Mouse (Mus musculus) ovary, adult 10 weeks (tissue): ENCODE data around the gene 2510039O18Rik. TPM values are rescaled to one million over a fixed set of nuclear protein-coding genes. Genes with fewer than 3 reads are reported as not detected.

Source experiments
- polyA plus RNA-seq: library from polyadenylated mRNA; stranded (reverse); fragments of 350-450 nt; fragmentation: Illumina TruSeq; extraction: RNeasy Lipid Tissue Mini Kit (QIAGEN cat#74804); gene quantifications from one replicate; pipeline ENCODE4 v1.2.3, GENCODE M21; 2014

Gene 2510039O18Rik
- 10.2 TPM for polyA plus RNA-seq

DNA sequence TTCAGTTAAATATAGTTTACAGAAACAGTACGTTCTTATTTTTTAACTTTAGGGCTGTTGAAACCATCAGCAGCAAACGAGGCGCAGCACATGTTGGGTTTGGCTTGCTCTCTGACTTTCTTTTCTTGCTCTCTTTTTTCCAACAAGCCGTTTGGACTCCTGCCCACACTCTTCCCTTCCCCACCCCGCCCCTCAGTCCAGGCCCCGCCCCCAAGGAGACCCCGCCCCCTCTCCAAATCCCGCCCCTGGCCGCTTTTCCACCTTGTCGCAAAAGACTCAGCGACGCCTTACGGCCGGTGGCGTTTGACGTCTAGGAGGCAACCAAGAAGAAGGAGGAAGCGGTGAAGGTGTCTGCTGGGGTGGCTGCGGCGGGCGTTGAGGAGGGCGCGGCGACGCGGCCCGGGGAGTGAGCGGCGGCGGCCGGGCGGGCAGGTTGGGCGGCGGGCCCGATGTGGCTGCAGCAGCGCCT lies at the start of gene 2510039O18Rik:
Gene 2510039O18Rik, plus strand, starts transcription at position 320 of the 469 bp plus-strand sequence.

DNA sequence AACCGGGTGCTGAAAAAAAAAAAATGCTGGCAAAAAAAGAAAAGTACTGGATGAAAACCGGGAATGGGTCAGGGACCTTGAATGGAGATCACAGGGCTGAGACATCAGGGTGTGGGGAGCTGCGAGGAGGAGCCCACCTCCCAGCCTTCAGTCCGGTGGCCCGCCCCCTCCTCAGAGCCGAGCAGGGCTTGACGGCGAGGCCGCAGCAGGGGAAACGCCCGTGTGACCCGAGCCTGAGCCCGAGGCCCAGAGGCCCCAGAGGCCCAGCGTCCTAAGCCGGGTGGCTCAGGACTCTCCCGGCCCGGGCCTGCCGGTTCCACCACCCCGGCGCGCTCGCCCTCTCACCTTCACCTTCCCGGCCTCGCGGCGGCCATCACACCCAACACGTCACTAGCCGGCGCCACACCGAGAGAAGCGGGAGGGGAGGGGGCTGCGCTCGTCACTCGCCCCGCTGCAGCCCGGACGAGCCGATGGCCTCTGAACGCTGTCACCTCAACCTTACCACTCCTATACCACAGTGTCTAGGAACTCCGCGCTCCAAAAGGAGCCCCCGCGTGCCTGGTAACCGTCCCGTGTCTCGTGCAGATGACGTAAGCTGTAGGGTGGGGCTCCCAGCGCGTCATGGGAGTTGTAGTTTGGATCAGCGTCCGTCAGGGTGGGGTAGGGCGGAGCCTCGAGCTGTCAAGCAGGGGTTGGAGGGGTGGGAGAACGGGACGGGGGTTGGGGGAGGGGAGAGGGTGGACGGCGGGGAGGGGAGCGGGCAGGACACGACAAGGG lies 36.2 kb upstream of the 2510039O18Rik start, which contains the start of gene Mfn2:
Gene Mfn2, minus strand, starts transcription at position 392 of the 777 bp plus-strand sequence.

DNA sequence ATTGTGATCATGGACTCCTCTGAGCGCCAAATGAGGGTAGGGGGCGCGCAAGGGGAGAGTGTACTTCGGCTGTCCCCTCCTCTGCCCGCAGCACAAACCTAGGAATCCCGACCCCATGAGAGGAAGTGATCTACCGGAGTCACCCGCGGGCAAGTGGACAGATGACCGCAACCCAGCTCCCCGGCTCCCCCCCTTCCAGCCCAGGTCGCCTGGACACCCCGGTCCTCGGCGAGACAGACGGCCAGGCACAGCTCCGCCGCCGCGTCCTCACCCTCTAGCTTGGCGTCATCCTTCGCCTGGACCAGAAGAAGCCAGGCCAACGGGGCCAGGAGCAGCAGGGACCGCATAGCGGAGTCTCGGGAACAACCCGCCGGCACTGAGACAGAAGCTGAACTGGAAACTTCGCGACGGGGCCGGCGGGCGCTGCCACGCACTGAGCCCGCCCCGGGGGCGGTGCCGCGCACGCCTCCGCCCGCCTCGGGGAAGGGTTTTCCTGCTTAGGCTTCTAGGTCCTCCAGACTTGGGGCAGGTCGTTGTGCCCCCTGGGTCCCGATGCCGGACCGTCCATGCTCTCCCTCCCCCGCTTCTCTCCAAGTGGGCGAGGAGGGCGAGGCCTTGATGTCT lies 4.3 kb upstream of the 2510039O18Rik start, which contains the start of gene Plod1:
Gene Plod1, minus strand, starts transcription at position 437 of the 624 bp plus-strand sequence.

DNA sequence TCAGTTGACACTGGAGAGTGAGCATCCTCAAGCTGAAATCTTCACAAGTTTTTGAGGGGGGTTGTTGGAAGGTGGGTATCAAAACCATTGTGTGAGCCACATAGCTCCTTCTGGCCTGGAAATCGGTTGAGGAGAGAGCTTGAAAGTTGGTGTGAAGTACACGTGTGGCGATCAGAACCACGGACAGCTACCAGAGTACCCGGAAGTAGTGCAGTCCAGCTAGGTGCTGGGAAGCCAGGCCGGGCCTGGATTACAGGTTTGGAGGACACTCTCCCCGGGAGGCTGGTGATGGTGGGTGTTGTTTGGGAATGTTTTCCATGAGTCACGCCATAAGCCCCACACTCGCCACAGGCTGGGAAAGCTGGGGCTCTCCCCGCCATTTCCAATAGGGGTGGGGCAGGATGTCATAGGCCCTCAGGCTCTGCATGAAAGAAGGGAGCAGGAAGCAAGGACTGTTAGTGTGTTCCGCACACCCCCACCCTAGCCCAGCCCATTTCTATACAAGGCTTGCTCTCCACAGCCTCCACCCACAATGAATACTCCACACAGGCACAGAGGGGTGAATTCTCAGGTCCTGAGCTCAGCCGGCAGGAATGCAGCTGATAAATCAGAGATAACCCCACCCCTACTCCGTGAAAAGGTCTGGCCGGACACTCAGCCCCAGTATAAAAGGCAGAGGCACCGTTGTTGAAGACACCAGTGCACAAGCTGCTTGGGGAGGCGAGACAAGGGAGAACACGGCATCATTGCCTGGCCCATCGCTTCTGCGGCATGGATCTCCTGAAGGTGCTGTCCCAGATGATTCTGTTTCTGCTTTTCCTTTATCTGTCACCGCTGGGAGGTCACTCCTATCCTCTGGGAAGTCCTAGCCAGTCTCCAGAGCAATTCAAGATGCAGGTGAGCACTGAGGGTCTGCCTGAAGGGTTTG lies 44.8 kb downstream of the 2510039O18Rik start, which contains the start of gene Nppb:
Gene Nppb, plus strand, starts transcription at position 584 of the 928 bp plus-strand sequence.

Other genes starting within 250 kb of the 2510039O18Rik start
- 2.7 TPM for gene Zfp534, start 238.3 kb upstream of the 2510039O18Rik start, polyA plus RNA-seq
- 125 TPM for gene Zfp984, start 131.1 kb upstream of the 2510039O18Rik start, polyA plus RNA-seq
- gene Zfp933, start 92.5 kb upstream of the 2510039O18Rik start, polyA plus RNA-seq, result 39.9 TPM
- gene Miip, start 72.1 kb upstream of the 2510039O18Rik start, polyA plus RNA-seq, result not detected
- 7.5 TPM for gene Fv1, start 71.9 kb upstream of the 2510039O18Rik start, polyA plus RNA-seq
- 11.8 TPM for gene Mfn2, start 36.2 kb upstream of the 2510039O18Rik start, polyA plus RNA-seq
- gene Plod1, start 4.1 kb upstream of the 2510039O18Rik start, polyA plus RNA-seq, result 3.3 TPM
- not detected for gene Nppb, start 44.9 kb downstream of the 2510039O18Rik start, polyA plus RNA-seq
- not detected for gene Nppa, start 59.8 kb downstream of the 2510039O18Rik start, polyA plus RNA-seq
- 3.2 TPM for gene Clcn6, start 97.9 kb downstream of the 2510039O18Rik start, polyA plus RNA-seq
- gene Mthfr, start 98.2 kb downstream of the 2510039O18Rik start, polyA plus RNA-seq, result 2.0 TPM
- 12.6 TPM for gene Agtrap, start 147.1 kb downstream of the 2510039O18Rik start, polyA plus RNA-seq
- 2.3 TPM for gene Mad2l2, start 189.5 kb downstream of the 2510039O18Rik start, polyA plus RNA-seq
- gene Draxin, start 189.8 kb downstream of the 2510039O18Rik start, polyA plus RNA-seq, result not detected
- 0.43 TPM for gene Fbxo6, start 211.2 kb downstream of the 2510039O18Rik start, polyA plus RNA-seq
- 0.97 TPM for gene Fbxo44, start 219.6 kb downstream of the 2510039O18Rik start, polyA plus RNA-seq
- not detected for gene Fbxo2, start 219.7 kb downstream of the 2510039O18Rik start, polyA plus RNA-seq